Mouse (Mus musculus) forebrain, embryonic 11.5 days (tissue): ENCODE measurements around the gene Srcap. TPM values are rescaled to one million over a fixed set of nuclear protein-coding genes. Genes with fewer than 3 reads are reported as not detected.

Experiments
- ATAC-seq: fragments of 200-750 bp; cut with Nextera tagmentation; replicated peaks from 2 replicates; pipeline ENCODE4 v1.8.0; 2017; ENCODE audit warnings: moderate TSS enrichment; ENCODE audit not compliant: low FRiP score
- DNase-seq: peaks from one replicate; pipeline ENCODE4 v3.0.0-alpha.2; 2017; ENCODE audit warnings: low spot score
- H3K27ac ChIP-seq: fragments of 300-500 bp; sonication (generic); 2 replicates; pipeline ENCODE4 v1.5.1; 2014; ENCODE audit warnings: low read depth, low read length
- H3K27me3 ChIP-seq: fragments of 300-500 bp; sonication (generic); 2 replicates; pipeline ENCODE4 v1.6.1; 2014; ENCODE audit warnings: mild to moderate bottlenecking, low read length, mixed read lengths; ENCODE audit not compliant: control insufficient read depth, insufficient read depth
- H3K36me3 ChIP-seq: fragments of 300-500 bp; sonication (generic); 2 replicates; pipeline ENCODE4 v1.6.1; 2014; ENCODE audit warnings: mild to moderate bottlenecking, low read length, moderate library complexity, mixed read lengths; ENCODE audit not compliant: control insufficient read depth, insufficient read depth
- H3K4me1 ChIP-seq: fragments of 300-500 bp; sonication (generic); replicated peaks from 2 replicates; pipeline ENCODE4 v1.6.1; 2014; ENCODE audit warnings: low read length, mixed read lengths; ENCODE audit not compliant: control insufficient read depth, insufficient read depth
- H3K4me2 ChIP-seq: fragments of 300-500 bp; sonication (generic); 2 replicates; pipeline ENCODE4 v1.6.1; 2014; ENCODE audit warnings: low read depth, mild to moderate bottlenecking, low read length, moderate library complexity, mixed read lengths; ENCODE audit not compliant: severe bottlenecking
- H3K4me3 ChIP-seq: fragments of 300-500 bp; sonication (generic); 2 replicates; pipeline ENCODE4 v1.5.1; 2014; ENCODE audit warnings: low read depth, low read length
- H3K9ac ChIP-seq: fragments of 300-500 bp; sonication (generic); 2 replicates; pipeline ENCODE4 v1.6.1; 2014; ENCODE audit warnings: low read length
- H3K9me3 ChIP-seq: fragments of 300-500 bp; sonication (generic); 2 replicates; pipeline ENCODE4 v1.6.1; 2016; ENCODE audit warnings: low read length, mixed read lengths; ENCODE audit not compliant: control insufficient read depth
- WGBS: fragments of 180-500 bp; shearing (Covaris S2); extraction: QIAGEN DNeasy Blood & Tissue Kit; methylation state at CpG from one replicate; pipeline ENCODE4 v1.1.7; 2014; 5-methylcytosine and 5-hydroxymethylcytosine counted together
- polyA plus RNA-seq: library from polyadenylated mRNA; unstranded; fragments of >200 nt; fragmentation: Nextera tagmentation; extraction: Ambion mirVana; gene quantifications from 2 replicates; pipeline ENCODE4 v1.2.1, GENCODE M21; 2014

Gene Srcap
- polyA plus RNA-seq, 1 experiment from 2014 or later = 91.6 TPM

- Histone ChIP-seq H3K36me3 (no peaks in the 10 kb centered on the region; the same call in 1 of the 2 replicates), H3K4me3 (peak within 1 kb of the TSS; percentile 56), H3K27ac (peak within 1 kb of the TSS; percentile 33; the same call in 1 of the 2 replicates), H3K27me3 (no peaks in the 10 kb centered on the region), H3K9ac (peak within 1 kb of the TSS; percentile 80), H3K9me3 (no peaks in the 10 kb centered on the region), H3K4me1 (peaks cover 9% of the 10 kb centered on the region), H3K4me2 (peak within 1 kb of the TSS; percentile 76)
- peak; percentile 90 for DNase-seq
- WGBS = 1% methylated on average over 17 of the region's 17 CpGs
- peak; percentile 99 for ATAC-seq
Measured at GRCm38 (mm10) chr7:127572895-127573471, 61.2 kb downstream of the Srcap start, which contains the start of gene Phkg2. TSS of gene Phkg2 (plus strand) at chr7:127573340.

- 1% methylated on average over 16 of the region's 28 CpGs for WGBS
Measured at GRCm38 (mm10) chr7:127573503-127574008, 61.8 kb downstream of the Srcap start.

GRCm38 (mm10) chr7:127574115-127574514 is 62.3 kb downstream of the Srcap start:
- Histone ChIP-seq H3K9me3 (no peaks in the 10 kb centered on the region), H3K36me3 (peaks cover 3% of the 10 kb centered on the region; the same call in 1 of the 2 replicates), H3K27ac (no peak overlapping the region), H3K4me2 (peak overlapping the region; percentile 76), H3K9ac (peak overlapping the region; percentile 80), H3K4me1 (peaks cover 9% of the 10 kb centered on the region), H3K27me3 (no peaks in the 10 kb centered on the region), H3K4me3 (peak overlapping the region; percentile 56)
- DNase-seq (no peak), ATAC-seq (no peak)
- 24% methylated on average over 7 of the region's 7 CpGs for WGBS

More at GRCm38 (mm10) chr7:127573503-127574008, 61.8 kb downstream of the Srcap start:
- ATAC-seq (peak; percentile 4; the same call in 1 of the 2 replicates), DNase-seq (no peak)
- Histone ChIP-seq H3K4me2 (peak overlapping the region; percentile 76), H3K36me3 (peaks cover 3% of the 10 kb centered on the region; the same call in 1 of the 2 replicates), H3K9ac (peak overlapping the region; percentile 80), H3K4me3 (peak overlapping the region; percentile 56), H3K4me1 (peaks cover 9% of the 10 kb centered on the region), H3K27ac (no peak overlapping the region), H3K9me3 (no peaks in the 10 kb centered on the region), H3K27me3 (no peaks in the 10 kb centered on the region)

- Histone ChIP-seq H3K27ac (no peak overlapping the region), H3K4me2 (no peak overlapping the region), H3K27me3 (no peaks in the 10 kb centered on the region), H3K9me3 (no peaks in the 10 kb centered on the region), H3K4me3 (no peak overlapping the region), H3K36me3 (peaks cover 7% of the 10 kb centered on the region; the same call in 1 of the 2 replicates), H3K9ac (no peak overlapping the region), H3K4me1 (peaks cover 5% of the 10 kb centered on the region)
- no peak for ATAC-seq
- WGBS = 94% methylated on average over 6 of the region's 6 CpGs
- peak; percentile 51 for DNase-seq
Measured at GRCm38 (mm10) chr7:127583260-127583659, 71.5 kb downstream of the Srcap start.

GRCm38 (mm10) chr7:127585031-127585430 is 73.2 kb downstream of the Srcap start:
- no peak for ATAC-seq
- Histone ChIP-seq H3K4me1 (peaks cover 8% of the 10 kb centered on the region), H3K9ac (no peak overlapping the region), H3K4me3 (no peak overlapping the region), H3K9me3 (no peaks in the 10 kb centered on the region), H3K36me3 (peaks cover 5% of the 10 kb centered on the region; the same call in 1 of the 2 replicates), H3K27ac (no peak overlapping the region), H3K27me3 (no peaks in the 10 kb centered on the region), H3K4me2 (no peak overlapping the region)
- no peak for DNase-seq
- 92% methylated on average over 7 of the region's 7 CpGs for WGBS

- no peak overlapping the region for H3K27ac ChIP-seq
- peaks cover 5% of the 10 kb centered on the region; the same call in 1 of the 2 replicates for H3K36me3 ChIP-seq
- peak; percentile 46 for DNase-seq
- no peaks in the 10 kb centered on the region for H3K9me3 ChIP-seq
- H3K9ac ChIP-seq = no peak overlapping the region
- peaks cover 8% of the 10 kb centered on the region for H3K4me1 ChIP-seq
- 93% methylated on average over 6 of the region's 6 CpGs for WGBS
- H3K4me3 ChIP-seq = no peak overlapping the region
- ATAC-seq = no peak
- H3K27me3 ChIP-seq = no peaks in the 10 kb centered on the region
- no peak overlapping the region for H3K4me2 ChIP-seq
Measured at GRCm38 (mm10) chr7:127586149-127586548, 74.4 kb downstream of the Srcap start.

- no peaks in the 10 kb centered on the region for H3K9me3 ChIP-seq
- peaks cover 8% of the 10 kb centered on the region for H3K4me1 ChIP-seq
- peak overlapping the region; percentile 84 for H3K4me2 ChIP-seq
- DNase-seq = peak; percentile 51
- H3K27ac ChIP-seq = no peak overlapping the region
- H3K27me3 ChIP-seq = no peaks in the 10 kb centered on the region
- peaks cover 9% of the 10 kb centered on the region; the same call in 1 of the 2 replicates for H3K36me3 ChIP-seq
- ATAC-seq = no peak
- H3K4me3 ChIP-seq = peak overlapping the region; percentile 89
- peak overlapping the region; percentile 31; the same call in 1 of the 2 replicates for H3K9ac ChIP-seq
- whole genome bisulfite sequencing = 69% methylated on average over 5 of the region's 5 CpGs
Measured at GRCm38 (mm10) chr7:127587196-127587595, 75.4 kb downstream of the Srcap start.

- H3K9ac ChIP-seq = peak within 1 kb of the TSS; percentile 79
- H3K4me2 ChIP-seq = peak within 1 kb of the TSS; percentile 84
- no peaks in the 10 kb centered on the region for H3K9me3 ChIP-seq
- H3K4me1 ChIP-seq = peaks cover 8% of the 10 kb centered on the region
- H3K4me3 ChIP-seq = peak within 1 kb of the TSS; percentile 89
- peak; percentile 95 for DNase-seq
- no peaks in the 10 kb centered on the region for H3K27me3 ChIP-seq
- under 1% methylated on average over 50 of the region's 50 CpGs for WGBS
- H3K36me3 ChIP-seq = peaks cover 3% of the 10 kb centered on the region; the same call in 1 of the 2 replicates
- peak within 1 kb of the TSS; percentile 44; the same call in 1 of the 2 replicates for H3K27ac ChIP-seq
- ATAC-seq = peak; percentile 97
Measured at GRCm38 (mm10) chr7:127588011-127588871, 76.5 kb downstream of the Srcap start, which contains the start of the genes Ccdc189 and Rnf40. TSS of gene Ccdc189 (minus strand) at chr7:127588595. TSS of gene Rnf40 (plus strand) at chr7:127588767.
